Mouse (Mus musculus) heart, adult 8-10 months (tissue): ENCODE measurements around the gene Eya3. TPM values are rescaled to one million over a fixed set of nuclear protein-coding genes. Genes with fewer than 3 reads are reported as not detected.
A peak's percentile ranks its signal among the peaks of the same experiment; 100 is the strongest.
"Not testable (repeated sequence)": the region's sequence is repeated elsewhere in the genome, so short reads cannot be mapped to it uniquely, and the experiment has no call there.

Source experiments
- DNase-seq: peaks from one replicate; pipeline ENCODE4 v3.0.0; 2022; ENCODE audit warnings: low spot score
- total RNA-seq, 4 experiments: library from RNA; stranded (reverse); gene quantifications; 2 replicates each; pipeline ENCODE4 v1.2.4; 2022

The Eya3 gene
- total RNA-seq, 4 experiments from 2014 or later = 28.7 to 34.2 (median 30.2) TPM

GRCm38 (mm10) chr4:132647439-132647838 lies 8.7 kb downstream of the Eya3 start:
- DNase-seq = no peak

- no peak for DNase-seq
These were observed 10.6 kb downstream of the Eya3 start for GRCm38 (mm10) chr4:132649271-132649999.

- DNase-seq = peak; percentile 54
These were observed 14.1 kb downstream of the Eya3 start for GRCm38 (mm10) chr4:132652842-132653241.

- DNase-seq = no peak
These were observed 15.0 kb downstream of the Eya3 start for GRCm38 (mm10) chr4:132653799-132654198.

- DNase-seq = no peak
These were observed 16.5 kb downstream of the Eya3 start for GRCm38 (mm10) chr4:132655290-132655689.

GRCm38 (mm10) chr4:132659106-132659505 lies 20.3 kb downstream of the Eya3 start:
- no peak for DNase-seq

- DNase-seq = no peak
These were observed 33.9 kb downstream of the Eya3 start for GRCm38 (mm10) chr4:132672697-132673096.

GRCm38 (mm10) chr4:132676771-132677539 lies 38.2 kb downstream of the Eya3 start:
- DNase-seq = peak; percentile 8

GRCm38 (mm10) chr4:132689634-132690033 lies 50.8 kb downstream of the Eya3 start:
- DNase-seq = no peak

- DNase-seq = no peak
These were observed 54.6 kb downstream of the Eya3 start for GRCm38 (mm10) chr4:132693366-132693765.

- no peak for DNase-seq
These were observed 63.3 kb downstream of the Eya3 start for GRCm38 (mm10) chr4:132702076-132702475.

- no peak for DNase-seq
These were observed 68.1 kb downstream of the Eya3 start for GRCm38 (mm10) chr4:132706885-132707284.

GRCm38 (mm10) chr4:132713181-132713580 lies 74.4 kb downstream of the Eya3 start:
- no peak for DNase-seq

GRCm38 (mm10) chr4:132718251-132718650 lies 79.5 kb downstream of the Eya3 start:
- DNase-seq = no peak

- no peak for DNase-seq
These were observed 89.4 kb downstream of the Eya3 start for GRCm38 (mm10) chr4:132728233-132728632.

GRCm38 (mm10) chr4:132731616-132732015 lies 92.8 kb downstream of the Eya3 start:
- no peak for DNase-seq

- DNase-seq = peak; percentile 84
These were observed 93.4 kb downstream of the Eya3 start, which contains the start of gene Xkr8 for GRCm38 (mm10) chr4:132732148-132732684. TSS of gene Xkr8 (minus strand) at chr4:132732546.

- DNase-seq = no peak
These were observed 94.4 kb downstream of the Eya3 start for GRCm38 (mm10) chr4:132733071-132733770.

GRCm38 (mm10) chr4:132734766-132735165 lies 96.0 kb downstream of the Eya3 start:
- DNase-seq = no peak

- DNase-seq = no peak
These were observed 96.6 kb downstream of the Eya3 start for GRCm38 (mm10) chr4:132735389-132735788.

GRCm38 (mm10) chr4:132735894-132736293 lies 97.1 kb downstream of the Eya3 start:
- no peak for DNase-seq

GRCm38 (mm10) chr4:132737154-132737553 lies 98.4 kb downstream of the Eya3 start:
- not testable (repeated sequence) for DNase-seq
